Mouse (Mus musculus) hindbrain, embryonic 13.5 days (tissue): ENCODE data around the gene Nr1d1. TPM values are rescaled to one million over a fixed set of nuclear protein-coding genes. Genes with fewer than 3 reads are reported as not detected.

Experiments
- ATAC-seq: fragments of 200-750 bp; cut with Nextera tagmentation; 2 replicates; pipeline ENCODE4 v1.8.0; 2017; ENCODE audit warnings: moderate TSS enrichment; ENCODE audit not compliant: low FRiP score
- H3K27ac ChIP-seq: fragments of 300-500 bp; sonication (generic); 2 replicates; pipeline ENCODE4 v1.5.1; 2015; ENCODE audit warnings: inconsistent platforms, mild to moderate bottlenecking, moderate library complexity
- H3K27me3 ChIP-seq: fragments of 300-500 bp; sonication (generic); 2 replicates; pipeline ENCODE4 v1.6.1; 2015; ENCODE audit warnings: mild to moderate bottlenecking, inconsistent platforms
- H3K36me3 ChIP-seq: fragments of 300-500 bp; sonication (generic); 2 replicates; pipeline ENCODE4 v1.6.1; 2015; ENCODE audit warnings: mild to moderate bottlenecking, inconsistent platforms
- H3K4me1 ChIP-seq: fragments of 300-500 bp; sonication (generic); replicated peaks from 2 replicates; pipeline ENCODE4 v1.6.1; 2015; ENCODE audit warnings: inconsistent platforms
- H3K4me2 ChIP-seq: fragments of 300-500 bp; sonication (generic); 2 replicates; pipeline ENCODE4 v1.6.1; 2015; ENCODE audit warnings: inconsistent platforms, mild to moderate bottlenecking, moderate library complexity
- H3K4me3 ChIP-seq: fragments of 300-500 bp; sonication (generic); 2 replicates; pipeline ENCODE4 v1.5.1; 2015; ENCODE audit warnings: mild to moderate bottlenecking, inconsistent platforms
- H3K9ac ChIP-seq: fragments of 300-500 bp; sonication (generic); 2 replicates; pipeline ENCODE4 v1.6.1; 2015; ENCODE audit warnings: mild to moderate bottlenecking, inconsistent platforms
- H3K9me3 ChIP-seq: fragments of 300-500 bp; sonication (generic); 2 replicates; pipeline ENCODE4 v1.6.1; 2016; ENCODE audit warnings: inconsistent platforms
- WGBS: fragments of 180-500 bp; shearing (Covaris S2); methylation state at CpG from one replicate; pipeline ENCODE4 v1.1.7; 2015; 5-methylcytosine and 5-hydroxymethylcytosine counted together
- polyA plus RNA-seq: library from polyadenylated mRNA; unstranded; fragments of >200 nt; fragmentation: Nextera tagmentation; extraction: Ambion mirVana; gene quantifications from 2 replicates; pipeline ENCODE4 v1.2.1, GENCODE M21; 2015

Gene Nr1d1
- polyA plus RNA-seq, 1 experiment from 2014 or later = 1.9 TPM

- Histone ChIP-seq H3K9ac (peak within 1 kb of the TSS; percentile 100), H3K4me3 (peak within 1 kb of the TSS; percentile 100), H3K9me3 (no peaks in the 10 kb centered on the region), H3K27ac (peak within 1 kb of the TSS; percentile 100), H3K27me3 (no peaks in the 10 kb centered on the region), H3K4me2 (peak within 1 kb of the TSS; percentile 99), H3K4me1 (peaks cover 45% of the 10 kb centered on the region), H3K36me3 (peaks cover 12% of the 10 kb centered on the region)
- peak; percentile 44; the same call in 1 of the 2 replicates for ATAC-seq
- WGBS = 1% methylated on average over 67 of the region's 89 CpGs
Measured at GRCm38 (mm10) chr11:98795015-98795713, 20.0 kb upstream of the Nr1d1 start, which contains the start of gene Msl1. Msl1 (plus strand) TSS chr11:98795516.

- peaks cover 6% of the 10 kb centered on the region for H3K36me3 ChIP-seq
- H3K9me3 ChIP-seq = no peaks in the 10 kb centered on the region
- no peaks in the 10 kb centered on the region for H3K27me3 ChIP-seq
- peak overlapping the region; percentile 100 for H3K4me3 ChIP-seq
- peak overlapping the region; percentile 100 for H3K27ac ChIP-seq
- H3K4me1 ChIP-seq = peaks cover 49% of the 10 kb centered on the region
- WGBS = under 1% methylated on average over 20 of the region's 30 CpGs
- peak overlapping the region; percentile 100 for H3K9ac ChIP-seq
- peak overlapping the region; percentile 99 for H3K4me2 ChIP-seq
- ATAC-seq = peak; percentile 65
Measured at GRCm38 (mm10) chr11:98794469-98795014, 19.4 kb upstream of the Nr1d1 start.

GRCm38 (mm10) chr11:98792081-98792480, 16.9 kb upstream of the Nr1d1 start:
- H3K9ac ChIP-seq = no peak overlapping the region; the same call in 1 of the 2 replicates
- no peak overlapping the region for H3K4me3 ChIP-seq
- 10% methylated on average over 4 of the region's 4 CpGs for WGBS
- H3K27ac ChIP-seq = no peak overlapping the region
- no peaks in the 10 kb centered on the region for H3K36me3 ChIP-seq
- no peak overlapping the region for H3K4me2 ChIP-seq
- no peaks in the 10 kb centered on the region for H3K27me3 ChIP-seq
- ATAC-seq = no peak
- no peaks in the 10 kb centered on the region for H3K9me3 ChIP-seq
- peaks cover 43% of the 10 kb centered on the region for H3K4me1 ChIP-seq

- ATAC-seq = no peak
Measured at GRCm38 (mm10) chr11:98791448-98791847, 16.3 kb upstream of the Nr1d1 start.

GRCm38 (mm10) chr11:98790631-98791205, 15.6 kb upstream of the Nr1d1 start:
- 85% methylated on average over 5 of the region's 5 CpGs for WGBS
- H3K4me1 ChIP-seq = peaks cover 56% of the 10 kb centered on the region
- ATAC-seq = no peak

More at GRCm38 (mm10) chr11:98791448-98791847, 16.3 kb upstream of the Nr1d1 start:
- Histone ChIP-seq H3K9ac (no peak overlapping the region), H3K36me3 (no peaks in the 10 kb centered on the region), H3K4me1 (peaks cover 49% of the 10 kb centered on the region), H3K9me3 (no peaks in the 10 kb centered on the region), H3K4me2 (no peak overlapping the region), H3K27me3 (no peaks in the 10 kb centered on the region), H3K4me3 (no peak overlapping the region), H3K27ac (no peak overlapping the region)
- 69% methylated on average over 1 of the region's 1 CpGs for WGBS

GRCm38 (mm10) chr11:98789824-98790223, 14.7 kb upstream of the Nr1d1 start:
- no peaks in the 10 kb centered on the region for H3K27me3 ChIP-seq
- peak overlapping the region; percentile 89 for H3K4me2 ChIP-seq
- H3K9me3 ChIP-seq = no peaks in the 10 kb centered on the region
- H3K27ac ChIP-seq = no peak overlapping the region
- peak overlapping the region; percentile 43 for H3K4me3 ChIP-seq
- H3K4me1 ChIP-seq = peaks cover 63% of the 10 kb centered on the region
- ATAC-seq = no peak
- H3K9ac ChIP-seq = peak overlapping the region; percentile 66
- WGBS = 48% methylated on average over 5 of the region's 5 CpGs
- H3K36me3 ChIP-seq = no peaks in the 10 kb centered on the region

More at GRCm38 (mm10) chr11:98790631-98791205, 15.6 kb upstream of the Nr1d1 start:
- H3K36me3 ChIP-seq = no peaks in the 10 kb centered on the region
- no peaks in the 10 kb centered on the region for H3K9me3 ChIP-seq
- no peak overlapping the region for H3K4me2 ChIP-seq
- H3K27me3 ChIP-seq = no peaks in the 10 kb centered on the region
- no peak overlapping the region for H3K9ac ChIP-seq
- no peak overlapping the region for H3K27ac ChIP-seq
- no peak overlapping the region for H3K4me3 ChIP-seq

- Histone ChIP-seq H3K4me1 (peaks cover 63% of the 10 kb centered on the region), H3K27ac (peak overlapping the region; percentile 48; the same call in 1 of the 2 replicates)
- WGBS = 2% methylated on average over 25 of the region's 25 CpGs
Measured at GRCm38 (mm10) chr11:98789219-98789807, 14.2 kb upstream of the Nr1d1 start.

GRCm38 (mm10) chr11:98788550-98789218, 13.6 kb upstream of the Nr1d1 start:
- peak overlapping the region; percentile 66 for H3K9ac ChIP-seq
- peak overlapping the region; percentile 43 for H3K4me3 ChIP-seq
- ATAC-seq = peak; percentile 79
- H3K27ac ChIP-seq = peak overlapping the region; percentile 75
- H3K36me3 ChIP-seq = no peaks in the 10 kb centered on the region
- peak overlapping the region; percentile 89 for H3K4me2 ChIP-seq
- H3K27me3 ChIP-seq = no peaks in the 10 kb centered on the region
- 16% methylated on average over 15 of the region's 18 CpGs for WGBS
- peaks cover 63% of the 10 kb centered on the region for H3K4me1 ChIP-seq
- H3K9me3 ChIP-seq = no peaks in the 10 kb centered on the region

More at GRCm38 (mm10) chr11:98789219-98789807, 14.2 kb upstream of the Nr1d1 start:
- peak; percentile 16; the same call in 1 of the 2 replicates for ATAC-seq
- H3K27me3 ChIP-seq = no peaks in the 10 kb centered on the region
- H3K36me3 ChIP-seq = no peaks in the 10 kb centered on the region
- H3K4me3 ChIP-seq = peak overlapping the region; percentile 43
- H3K9me3 ChIP-seq = no peaks in the 10 kb centered on the region
- peak overlapping the region; percentile 66 for H3K9ac ChIP-seq
- peak overlapping the region; percentile 89 for H3K4me2 ChIP-seq

GRCm38 (mm10) chr11:98788139-98788538, 13.0 kb upstream of the Nr1d1 start:
- 0 out of 2 replicates have a peak overlapping the region, but pooled peaks have one; percentile 43 for H3K4me3 ChIP-seq
- no peaks in the 10 kb centered on the region for H3K27me3 ChIP-seq
- peak overlapping the region; percentile 75; the same call in 1 of the 2 replicates for H3K27ac ChIP-seq
- H3K36me3 ChIP-seq = no peaks in the 10 kb centered on the region
- H3K9ac ChIP-seq = no peak overlapping the region
- WGBS = 94% methylated on average over 5 of the region's 5 CpGs
- H3K4me1 ChIP-seq = peaks cover 63% of the 10 kb centered on the region
- peak overlapping the region; percentile 89 for H3K4me2 ChIP-seq
- H3K9me3 ChIP-seq = no peaks in the 10 kb centered on the region
- no peak for ATAC-seq

GRCm38 (mm10) chr11:98787691-98788090, 12.6 kb upstream of the Nr1d1 start:
- Histone ChIP-seq H3K36me3 (no peaks in the 10 kb centered on the region), H3K4me1 (peaks cover 63% of the 10 kb centered on the region), H3K9me3 (no peaks in the 10 kb centered on the region), H3K27ac (peak overlapping the region; percentile 35; the same call in 1 of the 2 replicates), H3K27me3 (no peaks in the 10 kb centered on the region), H3K4me2 (no peak overlapping the region), H3K9ac (no peak overlapping the region), H3K4me3 (no peak overlapping the region)
- WGBS = 93% methylated on average over 1 of the region's 1 CpGs
- no peak for ATAC-seq

GRCm38 (mm10) chr11:98787229-98787628, 12.1 kb upstream of the Nr1d1 start:
- Histone ChIP-seq H3K9me3 (no peaks in the 10 kb centered on the region), H3K4me3 (no peak overlapping the region), H3K4me1 (peaks cover 65% of the 10 kb centered on the region), H3K27me3 (no peaks in the 10 kb centered on the region), H3K27ac (peak overlapping the region; percentile 35; the same call in 1 of the 2 replicates), H3K36me3 (no peaks in the 10 kb centered on the region), H3K9ac (no peak overlapping the region), H3K4me2 (no peak overlapping the region)
- WGBS = 40% methylated on average over 7 of the region's 7 CpGs
- no peak for ATAC-seq
